Comparison of ENCODE assay signal across 8 mouse cellular contexts in genomic region chr11:75733227-75733940, GRCm38 (mm10). TPM values are rescaled to one million over a fixed set of nuclear protein-coding genes. Genes with fewer than 3 reads are reported as not detected.
A peak's percentile ranks its signal among the peaks of the same experiment; 100 is the strongest.
DNase-seq lines count a peak whose midpoint lies in the region; ATAC-seq and TF ChIP-seq lines count a peak whose summit lies in the region.

No protein-coding gene starts in this region.

- TF ChIP-seq EP300 in heart, postnatal 0 days (IDR thresholded peaks at IDR 0.05; ENCODE audit: low read depth): peak; percentile 30; the same call in 1 of the 2 replicates

- H3K4me3 ChIP-seq in ES-E14 (ENCODE audit: insufficient read depth in 1 of 2, low read depth in 1 of 2, low read length in 2 of 2, poor library complexity in 1 of 2, severe bottlenecking in 1 of 2): peak overlapping the region; percentile 96 to 98
- peak overlapping the region; percentile 88 for H3K4me3 ChIP-seq in bone marrow, adult 2 months (replicated peaks; ENCODE audit: control insufficient read depth, low read depth, low read length)
- peak overlapping the region; percentile 87 for H3K4me3 ChIP-seq in forebrain, embryonic 13.5 days
- H3K4me3 ChIP-seq in heart, postnatal 0 days (ENCODE audit: low read depth, low read length): peak overlapping the region; percentile 80

- no peak for TF ChIP-seq CTCF in bone marrow, adult 2 months (IDR thresholded peaks at IDR 0.05; ENCODE audit: control insufficient read depth, insufficient read depth, low read length)
- TF ChIP-seq CTCF in heart, postnatal 0 days (IDR thresholded peaks at IDR 0.05; ENCODE audit: low read depth): no peak

- in situ Hi-C loops in ES-E14 (cut with MboI; ENCODE audit: low sequenced_read_pairs in 2 of 2, unreplicated experiment in 2 of 2): no loop called here

- peak overlapping the region; percentile 75 for H3K4me2 ChIP-seq in forebrain, embryonic 13.5 days
- peak overlapping the region; percentile 79 for H3K4me2 ChIP-seq in heart, postnatal 0 days (ENCODE audit: low read depth, low read length)

- no peaks in the 10 kb centered on the region for H3K27me3 ChIP-seq in forebrain, embryonic 13.5 days
- no peaks in the 10 kb centered on the region for H3K27me3 ChIP-seq in heart, postnatal 0 days (ENCODE audit: control insufficient read depth, insufficient read depth, low read length)

- no peak for TF ChIP-seq POLR2A in bone marrow, adult 2 months (IDR thresholded peaks at IDR 0.05; ENCODE audit: borderline replicate concordance, control insufficient read depth, low read depth, low read length)

- no peaks in the 10 kb centered on the region for H3K9me3 ChIP-seq in ES-E14 (ENCODE audit: control insufficient read depth, insufficient read depth, low read depth, low read length)
- H3K9me3 ChIP-seq in forebrain, embryonic 13.5 days (replicated peaks): no peaks in the 10 kb centered on the region
- H3K9me3 ChIP-seq in heart, postnatal 0 days (replicated peaks; ENCODE audit: control insufficient read depth, low read length): no peaks in the 10 kb centered on the region

- peak; percentile 64 for ATAC-seq in forebrain, embryonic 13.5 days
- peak; percentile 71 for ATAC-seq in heart, postnatal 0 days (ENCODE audit: insufficient read depth, low read depth)

- H3K4me1 ChIP-seq in ES-E14 (ENCODE audit: control insufficient read depth in 2 of 2, insufficient read depth in 2 of 2, low read length in 2 of 2, poor library complexity in 1 of 2): peaks cover 10 to 19% of the 10 kb centered on the region in 2 experiments
- peaks cover 2% of the 10 kb centered on the region for H3K4me1 ChIP-seq in bone marrow, adult 2 months (ENCODE audit: control insufficient read depth, insufficient read depth, low read length)
- H3K4me1 ChIP-seq in forebrain, embryonic 13.5 days: peaks cover 40% of the 10 kb centered on the region
- H3K4me1 ChIP-seq in heart, postnatal 0 days (ENCODE audit: control insufficient read depth, insufficient read depth): peaks cover 42% of the 10 kb centered on the region

- WGBS in bone marrow, adult 2 months: under 1% methylated on average over 51 of the region's 52 CpGs
- under 1% methylated on average over 45 of the region's 52 CpGs for WGBS in forebrain, embryonic 13.5 days
- WGBS in heart, postnatal 0 days: under 1% methylated on average over 50 of the region's 52 CpGs

- H3K36me3 ChIP-seq in ES-E14 (ENCODE audit: control insufficient read depth, insufficient read depth, low read length, poor library complexity, severe bottlenecking): peaks cover 4% of the 10 kb centered on the region; the same call in 1 of the 2 replicates
- peaks cover 8% of the 10 kb centered on the region for H3K36me3 ChIP-seq in forebrain, embryonic 13.5 days (ENCODE audit: poor library complexity, severe bottlenecking)
- H3K36me3 ChIP-seq in heart, postnatal 0 days (replicated peaks; ENCODE audit: control insufficient read depth, insufficient read depth, low read length): 0 out of 2 replicates have a peak, but pooled peaks cover 4% of the 10 kb centered on the region

- peak overlapping the region; percentile 97 for H3K27ac ChIP-seq in ES-E14 (ENCODE audit: insufficient read depth, low read depth, low read length, poor library complexity, severe bottlenecking)
- peak overlapping the region; percentile 98 for H3K27ac ChIP-seq in bone marrow, adult 2 months (ENCODE audit: control insufficient read depth, insufficient read depth, low read depth, low read length, poor library complexity)
- H3K27ac ChIP-seq in forebrain, embryonic 13.5 days: peak overlapping the region; percentile 99
- H3K27ac ChIP-seq in heart, postnatal 0 days (ENCODE audit: low read depth): peak overlapping the region; percentile 96

- peak overlapping the region; percentile 100 for H3K9ac ChIP-seq in ES-E14 (ENCODE audit: insufficient read depth, low read depth, low read length, poor library complexity, severe bottlenecking)
- H3K9ac ChIP-seq in forebrain, embryonic 13.5 days: peak overlapping the region; percentile 99
- peak overlapping the region; percentile 87 for H3K9ac ChIP-seq in heart, postnatal 0 days (replicated peaks; ENCODE audit: low read depth, low read length)

- DNase-seq in ES-E14 (ENCODE audit: low read depth, low spot score): peak; percentile 34
- DNase-seq in heart, postnatal 0 days (ENCODE audit: low spot score): peak; percentile 58
- peak; percentile 59 to 72 for DNase-seq in left cerebral cortex, adult 18-20 months (ENCODE audit: low spot score in 2 of 2)
- peak; percentile 64 for DNase-seq in lung, postnatal 25 days (ENCODE audit: low spot score)
- peak; percentile 61 for DNase-seq in right cerebral cortex, postnatal 14 days
- peak; percentile 67 for DNase-seq in urinary bladder, postnatal 25 days (ENCODE audit: low spot score)

TF ChIP-seq in ES-E14, 5 proteins besides CTCF, POLR2A, EP300 and RAD21:
- TF ChIP-seq CHD2 (IDR thresholded peaks at IDR 0.05; ENCODE audit: low read depth, low read length) (no peak), ZC3H11A (IDR thresholded peaks at IDR 0.05; ENCODE audit: borderline replicate concordance, low read depth, low read length) (0 out of 2 replicates have a peak, but pooled peaks have one; percentile 18)
TF ChIP-seq in ES-E14: peak in this region for 1.

RNA-seq across cellular contexts. Expression of gene Ywhae, which starts 0.7 kb away (rescaled TPM):
- 256 and 432 TPM in 2 replicates for total RNA-seq in ES-E14 (2012; rRNA removed)
- 106 and 186 TPM in 2 replicates for polyA plus RNA-seq in bone marrow, adult 2 months (2011; ENCODE audit: insufficient read depth, insufficient read length, low replicate concordance, missing spikeins)
- polyA plus RNA-seq in forebrain, embryonic 13.5 days (2015; fragmentation: Nextera tagmentation; extraction: Ambion mirVana): 1,451 and 1,470 TPM in 2 replicates
- 112 and 120 TPM in 2 replicates for total RNA-seq in heart, postnatal 0 days (2014; rRNA removed; ENCODE audit: low replicate concordance)
- 553 and 573 TPM in 2 replicates for polyA plus RNA-seq in heart, postnatal 0 days (2015; fragmentation: Nextera tagmentation; extraction: Ambion mirVana)
- 1,000 to 10,000 TPM in 1 of 2 experiments, 100 to 1,000 TPM in 1; 948 to 1,014 TPM for total RNA-seq in left cerebral cortex, adult 18-20 months (2021)

RNA-seq across cellular contexts. Expression of gene Crk, which starts 54.3 kb away (rescaled TPM):
- 68.1 and 71.3 TPM in 2 replicates for total RNA-seq in ES-E14 (2012; rRNA removed)
- 14.9 and 39.7 TPM in 2 replicates for polyA plus RNA-seq in bone marrow, adult 2 months (2011; ENCODE audit: insufficient read depth, insufficient read length, low replicate concordance, missing spikeins)
- 124 and 133 TPM in 2 replicates for polyA plus RNA-seq in forebrain, embryonic 13.5 days (2015; fragmentation: Nextera tagmentation; extraction: Ambion mirVana)
- total RNA-seq in heart, postnatal 0 days (2014; rRNA removed; ENCODE audit: low replicate concordance): 57.0 and 74.0 TPM in 2 replicates
- 70.8 and 88.4 TPM in 2 replicates for polyA plus RNA-seq in heart, postnatal 0 days (2015; fragmentation: Nextera tagmentation; extraction: Ambion mirVana)
- total RNA-seq in left cerebral cortex, adult 18-20 months (2021): 100 to 1,000 TPM; 126 to 132 TPM

Comparison
In these comparisons a context has a peak if more than half of its experiments do, and no peak if none do; other contexts are left out.
1. Peak in every context shown above with its lines: DNase-seq, ATAC-seq, H3K4me3 ChIP-seq and H3K27ac ChIP-seq.